Mouse (Mus musculus) heart, postnatal 0 days (tissue): ENCODE measurements around the gene Ube2l6.

Source experiments
- CTCF ChIP-seq: IDR thresholded peaks from 2 replicates; pipeline ENCODE4 v1.5.1; 2016; ENCODE audit warnings: antibody characterized with exemption, control low read depth, low read depth
- EP300 ChIP-seq: IDR thresholded peaks from 2 replicates; pipeline ENCODE4 v1.6.1; 2016; ENCODE audit warnings: antibody characterized with exemption, low read depth

- TF ChIP-seq EP300 (no peak), CTCF (no peak)
Observed at GRCm38 (mm10) chr2:84850407-84851129, 51.9 kb downstream of the Ube2l6 start.
